Mouse (Mus musculus) hindbrain, embryonic 12.5 days (tissue): ENCODE results near the gene Ndnf. TPM values are rescaled to one million over a fixed set of nuclear protein-coding genes. Genes with fewer than 3 reads are reported as not detected.

Source experiments
- ATAC-seq: fragments of 200-750 bp; cut with Nextera tagmentation; 2 replicates; pipeline ENCODE4 v1.8.0; 2017; ENCODE audit warnings: moderate TSS enrichment; ENCODE audit not compliant: low FRiP score
- H3K27ac ChIP-seq: fragments of 300-500 bp; sonication (generic); 2 replicates; pipeline ENCODE4 v1.5.1; 2016; ENCODE audit warnings: mild to moderate bottlenecking
- H3K27me3 ChIP-seq: fragments of 300-500 bp; sonication (generic); 2 replicates; pipeline ENCODE4 v1.6.1; 2016; ENCODE audit warnings: mild to moderate bottlenecking
- H3K36me3 ChIP-seq: fragments of 300-500 bp; sonication (generic); 2 replicates; pipeline ENCODE4 v1.6.1; 2016; ENCODE audit warnings: mild to moderate bottlenecking
- H3K4me1 ChIP-seq: fragments of 300-500 bp; sonication (generic); 2 replicates; pipeline ENCODE4 v1.6.1; 2016
- H3K4me2 ChIP-seq: fragments of 300-500 bp; sonication (generic); replicated peaks from 2 replicates; pipeline ENCODE4 v1.6.1; 2016; ENCODE audit warnings: mild to moderate bottlenecking
- H3K4me3 ChIP-seq: fragments of 300-500 bp; sonication (generic); 2 replicates; pipeline ENCODE4 v1.5.1; 2016; ENCODE audit warnings: mild to moderate bottlenecking
- H3K9ac ChIP-seq: fragments of 300-500 bp; sonication (generic); 2 replicates; pipeline ENCODE4 v1.6.1; 2016; ENCODE audit warnings: mild to moderate bottlenecking, moderate library complexity
- H3K9me3 ChIP-seq: fragments of 300-500 bp; sonication (generic); replicated peaks from 2 replicates; pipeline ENCODE4 v1.6.1; 2016; ENCODE audit warnings: mild to moderate bottlenecking
- WGBS: fragments of 180-500 bp; shearing (Covaris S2); methylation state at CpG from one replicate; pipeline ENCODE4 v1.1.7; 2016; 5-methylcytosine and 5-hydroxymethylcytosine counted together
- polyA plus RNA-seq: library from polyadenylated mRNA; unstranded; fragments of >200 nt; fragmentation: Nextera tagmentation; extraction: Ambion mirVana; gene quantifications from 2 replicates; pipeline ENCODE4 v1.2.1, GENCODE M21; 2016

The Ndnf gene
- polyA plus RNA-seq, 1 experiment from 2014 or later: 9.2 TPM

DNA sequence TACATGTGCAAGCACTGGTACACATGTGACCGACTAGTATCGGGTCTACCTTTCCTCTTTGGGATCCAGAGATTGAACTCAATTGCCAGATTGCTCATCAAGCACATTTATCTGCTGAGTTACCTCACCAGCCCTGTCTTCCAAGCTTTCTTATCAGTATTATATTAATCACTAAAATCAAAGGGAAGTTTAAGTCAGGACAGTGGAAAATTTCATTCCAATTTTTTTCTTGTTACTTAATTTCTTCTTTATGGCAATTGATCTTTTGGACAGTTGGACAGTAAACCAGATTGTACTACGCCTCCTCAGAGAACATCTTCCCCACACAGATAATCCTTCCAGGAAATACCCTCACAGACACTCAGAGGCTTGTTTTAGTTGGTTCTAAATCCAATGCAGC, 88.7 kb downstream of the Ndnf start:
- no peaks in the 10 kb centered on the region for H3K9me3 ChIP-seq
- no peaks in the 10 kb centered on the region for H3K36me3 ChIP-seq
- H3K4me3 ChIP-seq: no peak overlapping the region
- no peak for ATAC-seq
- H3K27ac ChIP-seq: no peak overlapping the region
- no peak overlapping the region for H3K4me2 ChIP-seq
- H3K9ac ChIP-seq: no peak overlapping the region
- 92% methylated on average over 3 of the region's 3 CpGs for WGBS
- H3K4me1 ChIP-seq: peaks cover 2% of the 10 kb centered on the region; the same call in 1 of the 2 replicates
- no peaks in the 10 kb centered on the region for H3K27me3 ChIP-seq

Other genes starting within 250 kb of the Ndnf start
- gene Tnip3, start 146.3 kb upstream of the Ndnf start, polyA plus RNA-seq: not detected in 2 replicates
- gene Prdm5, start 107.4 kb downstream of the Ndnf start, polyA plus RNA-seq: 14.2 and 15.4 TPM in 2 replicates